Mouse (Mus musculus) stomach, embryonic 15.5 days (tissue): ENCODE data around the gene Grid1. TPM values are rescaled to one million over a fixed set of nuclear protein-coding genes. Genes with fewer than 3 reads are reported as not detected.

Source experiments
- ATAC-seq: fragments of 200-750 bp; cut with Nextera tagmentation; 2 replicates; pipeline ENCODE4 v1.8.0; 2017; ENCODE audit warnings: low read depth, moderate number of reproducible peaks, moderate TSS enrichment; ENCODE audit not compliant: insufficient read depth, low FRiP score
- H3K27ac ChIP-seq: fragments of 300-500 bp; sonication (generic); 2 replicates; pipeline ENCODE4 v1.5.1; 2015; ENCODE audit warnings: mild to moderate bottlenecking, inconsistent platforms
- H3K27me3 ChIP-seq: fragments of 300-500 bp; sonication (generic); replicated peaks from 2 replicates; pipeline ENCODE4 v1.6.1; 2015; ENCODE audit warnings: inconsistent platforms
- H3K36me3 ChIP-seq: fragments of 300-500 bp; sonication (generic); 2 replicates; pipeline ENCODE4 v1.6.1; 2015; ENCODE audit warnings: inconsistent platforms
- H3K4me1 ChIP-seq: fragments of 300-500 bp; sonication (generic); 2 replicates; pipeline ENCODE4 v1.6.1; 2015; ENCODE audit warnings: inconsistent platforms
- H3K4me2 ChIP-seq: fragments of 300-500 bp; sonication (generic); 2 replicates; pipeline ENCODE4 v1.6.1; 2015; ENCODE audit warnings: mild to moderate bottlenecking, inconsistent platforms
- H3K4me3 ChIP-seq: fragments of 300-500 bp; sonication (generic); replicated peaks from 2 replicates; pipeline ENCODE4 v1.5.1; 2015; ENCODE audit warnings: inconsistent platforms
- H3K9ac ChIP-seq: fragments of 300-500 bp; sonication (generic); 2 replicates; pipeline ENCODE4 v1.6.1; 2015; ENCODE audit warnings: inconsistent platforms
- H3K9me3 ChIP-seq: fragments of 300-500 bp; sonication (generic); 2 replicates; pipeline ENCODE4 v1.6.1; 2016; ENCODE audit warnings: inconsistent platforms
- WGBS: fragments of 180-500 bp; shearing (Covaris S2); methylation state at CpG from one replicate; pipeline ENCODE4 v1.1.7; 2015; 5-methylcytosine and 5-hydroxymethylcytosine counted together
- polyA plus RNA-seq: library from polyadenylated mRNA; unstranded; fragments of >200 nt; fragmentation: Nextera tagmentation; extraction: Ambion mirVana; gene quantifications from 2 replicates; pipeline ENCODE4 v1.2.1, GENCODE M21; 2015

Gene Grid1
- polyA plus RNA-seq, 1 experiment from 2014 or later, result 0.76 TPM

GRCm38 (mm10) chr14:35453702-35454101, 633.8 kb downstream of the Grid1 start:
- 79% methylated on average over 7 of the region's 7 CpGs for WGBS
- Histone ChIP-seq H3K27me3 (no peaks in the 10 kb centered on the region), H3K9ac (no peak overlapping the region), H3K9me3 (no peaks in the 10 kb centered on the region), H3K36me3 (no peaks in the 10 kb centered on the region), H3K4me1 (no peaks in the 10 kb centered on the region), H3K4me3 (no peak overlapping the region), H3K27ac (no peak overlapping the region), H3K4me2 (no peak overlapping the region)
- ATAC-seq, result no peak

DNA sequence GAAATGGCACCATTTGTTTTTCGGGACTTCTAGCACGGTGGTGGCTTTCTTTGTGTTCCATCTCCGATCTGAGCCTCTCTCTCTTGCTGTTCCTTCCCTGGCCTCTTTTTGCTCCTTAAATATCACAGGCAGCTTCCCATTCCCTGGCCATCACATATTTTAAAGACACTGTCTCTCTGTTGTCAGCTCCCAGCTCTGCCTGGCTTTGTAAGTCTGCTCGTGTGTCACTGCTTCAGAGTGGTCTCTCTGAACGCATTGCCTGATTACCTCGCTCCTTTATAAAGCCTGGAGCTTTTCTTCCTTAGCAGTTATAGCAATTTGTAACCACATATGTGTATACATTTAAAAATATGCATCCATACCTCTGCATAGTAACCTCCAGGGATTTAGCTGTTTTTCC, 648.3 kb downstream of the Grid1 start:
- ATAC-seq, result no peak

DNA sequence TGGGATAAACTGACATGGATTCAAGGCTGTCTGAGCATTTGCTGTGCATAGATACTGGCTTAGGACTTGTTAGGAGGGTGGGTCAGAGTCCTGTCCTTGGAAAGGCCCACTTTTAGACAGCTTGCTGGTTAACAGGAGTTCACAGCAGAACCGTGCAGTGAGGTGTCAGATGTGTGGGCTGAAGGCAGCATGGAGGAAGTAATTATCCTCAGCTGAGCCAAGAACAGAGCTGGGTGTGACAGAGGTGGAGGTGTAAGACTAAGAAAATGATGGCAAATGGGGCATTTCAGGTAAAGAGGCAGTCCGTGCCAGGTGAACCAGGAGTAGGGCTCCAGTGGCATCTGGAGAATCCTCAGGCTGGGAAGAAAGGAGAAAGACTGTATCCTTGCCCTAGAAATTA, 666.1 kb downstream of the Grid1 start:
- H3K9me3 ChIP-seq, result no peaks in the 10 kb centered on the region
- WGBS, result 72% methylated on average over 2 of the region's 2 CpGs
- H3K27me3 ChIP-seq, result no peaks in the 10 kb centered on the region
- no peaks in the 10 kb centered on the region for H3K4me1 ChIP-seq
- no peaks in the 10 kb centered on the region for H3K36me3 ChIP-seq
- H3K27ac ChIP-seq, result no peak overlapping the region
- no peak overlapping the region for H3K4me2 ChIP-seq
- no peak overlapping the region for H3K4me3 ChIP-seq
- H3K9ac ChIP-seq, result no peak overlapping the region
- ATAC-seq, result no peak

More for the DNA sequence above, 648.3 kb downstream of the Grid1 start:
- WGBS, result 63% methylated on average over 6 of the region's 6 CpGs
- Histone ChIP-seq H3K27me3 (no peaks in the 10 kb centered on the region), H3K4me2 (no peak overlapping the region), H3K9me3 (no peaks in the 10 kb centered on the region), H3K36me3 (no peaks in the 10 kb centered on the region), H3K9ac (no peak overlapping the region), H3K4me3 (no peak overlapping the region), H3K4me1 (no peaks in the 10 kb centered on the region), H3K27ac (no peak overlapping the region)

DNA sequence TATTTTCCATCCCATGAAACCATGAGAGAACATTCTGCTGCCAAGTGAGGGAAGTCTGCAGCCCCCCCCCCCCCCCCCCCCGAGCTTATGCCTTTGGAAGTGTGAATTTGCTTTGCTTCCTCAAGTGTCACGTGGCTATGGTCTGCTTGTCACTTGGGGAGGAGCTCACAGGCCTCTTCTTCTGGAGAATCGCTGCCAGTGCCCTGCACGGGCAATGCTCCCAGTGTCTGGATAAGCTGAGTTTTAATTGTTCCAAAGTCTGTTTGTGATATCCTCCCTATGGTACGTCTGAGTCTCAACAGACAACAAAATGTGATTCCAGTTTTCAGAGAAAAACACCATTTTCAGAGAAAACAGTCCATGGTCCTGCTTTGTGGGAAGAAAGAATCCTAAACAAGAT, 682.4 kb downstream of the Grid1 start:
- Histone ChIP-seq H3K4me2 (no peak overlapping the region), H3K27me3 (no peaks in the 10 kb centered on the region), H3K9me3 (no peaks in the 10 kb centered on the region), H3K36me3 (no peaks in the 10 kb centered on the region), H3K4me3 (no peak overlapping the region), H3K9ac (no peak overlapping the region), H3K27ac (no peak overlapping the region), H3K4me1 (no peaks in the 10 kb centered on the region)
- ATAC-seq, result no peak
- 51% methylated on average over 5 of the region's 5 CpGs for WGBS

DNA sequence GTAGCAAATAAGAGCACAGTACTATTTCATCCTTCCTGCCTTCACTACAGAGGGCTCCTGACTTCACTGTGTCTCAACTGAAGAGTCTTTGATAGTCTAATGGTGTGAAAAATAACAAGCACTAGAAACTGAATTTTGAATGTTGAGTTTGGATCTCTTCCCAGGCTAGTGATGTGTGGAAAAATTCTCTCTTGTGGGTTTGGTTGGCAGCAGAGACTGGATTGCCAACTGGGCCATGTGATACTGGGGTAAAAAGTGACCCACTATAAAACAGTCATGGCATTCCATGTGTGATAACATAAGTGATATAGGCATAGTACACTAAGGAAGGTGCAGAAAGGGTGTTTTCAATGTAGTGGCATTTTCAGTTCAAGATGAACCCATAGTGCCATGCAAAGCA, 699.5 kb downstream of the Grid1 start:
- ATAC-seq, result no peak
- H3K4me1 ChIP-seq, result no peaks in the 10 kb centered on the region
- H3K4me2 ChIP-seq, result no peak overlapping the region
- H3K27ac ChIP-seq, result no peak overlapping the region
- H3K9me3 ChIP-seq, result no peaks in the 10 kb centered on the region
- no peaks in the 10 kb centered on the region for H3K36me3 ChIP-seq
- no peaks in the 10 kb centered on the region for H3K27me3 ChIP-seq
- H3K4me3 ChIP-seq, result no peak overlapping the region
- H3K9ac ChIP-seq, result no peak overlapping the region

DNA sequence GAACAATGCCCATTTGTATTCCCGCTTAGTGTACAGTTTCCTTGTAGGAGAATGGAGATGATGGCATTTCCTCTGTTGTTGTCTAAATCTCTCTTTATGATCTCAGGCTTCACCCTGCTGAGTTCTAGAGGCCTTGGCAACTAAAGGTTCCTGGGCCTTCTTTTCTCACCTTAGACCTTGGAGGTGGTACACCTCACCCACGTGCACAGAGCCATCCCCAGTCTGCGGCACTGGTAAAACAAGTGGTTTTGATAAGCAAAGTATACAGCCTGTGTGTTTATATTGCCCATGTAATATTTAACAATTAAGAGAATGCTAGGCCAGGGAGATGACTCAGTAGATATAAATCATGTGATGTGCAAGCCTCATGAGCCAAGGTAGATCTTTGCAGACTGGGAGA, 718.9 kb downstream of the Grid1 start:
- H3K27me3 ChIP-seq, result no peaks in the 10 kb centered on the region
- H3K4me3 ChIP-seq, result no peak overlapping the region
- no peak overlapping the region for H3K27ac ChIP-seq
- 58% methylated on average over 3 of the region's 3 CpGs for WGBS
- no peak overlapping the region for H3K9ac ChIP-seq
- ATAC-seq, result no peak
- H3K4me2 ChIP-seq, result no peak overlapping the region
- H3K36me3 ChIP-seq, result no peaks in the 10 kb centered on the region
- no peaks in the 10 kb centered on the region for H3K9me3 ChIP-seq
- no peaks in the 10 kb centered on the region for H3K4me1 ChIP-seq

GRCm38 (mm10) chr14:35541254-35541991, 721.5 kb downstream of the Grid1 start:
- WGBS, result 68% methylated on average over 4 of the region's 4 CpGs
- Histone ChIP-seq H3K4me2 (no peak overlapping the region), H3K4me1 (no peaks in the 10 kb centered on the region), H3K9ac (no peak overlapping the region), H3K9me3 (no peaks in the 10 kb centered on the region), H3K36me3 (no peaks in the 10 kb centered on the region), H3K27me3 (no peaks in the 10 kb centered on the region), H3K27ac (no peak overlapping the region), H3K4me3 (no peak overlapping the region)
- ATAC-seq, result no peak

DNA sequence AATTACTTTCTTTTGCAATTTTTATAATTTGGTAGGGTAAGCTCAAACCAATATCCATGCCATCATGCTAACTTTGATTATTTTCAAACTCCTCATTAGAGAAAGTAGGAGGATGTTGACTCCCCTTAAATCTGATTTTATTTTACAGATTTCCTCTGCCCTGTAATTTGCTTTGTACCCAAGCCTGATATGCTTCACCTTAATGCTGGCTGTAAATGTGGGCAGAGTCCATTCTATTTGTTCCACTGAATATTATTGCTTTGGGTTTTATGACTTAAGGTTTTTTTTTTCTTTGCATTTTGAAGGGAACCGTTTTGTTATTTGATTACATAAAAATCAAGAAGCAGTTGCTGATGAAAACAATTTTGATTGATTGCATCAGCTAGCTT, 722.1 kb downstream of the Grid1 start:
- Histone ChIP-seq H3K9ac (no peak overlapping the region), H3K27ac (no peak overlapping the region), H3K4me1 (no peaks in the 10 kb centered on the region), H3K36me3 (no peaks in the 10 kb centered on the region), H3K4me2 (no peak overlapping the region), H3K27me3 (no peaks in the 10 kb centered on the region), H3K4me3 (no peak overlapping the region), H3K9me3 (no peaks in the 10 kb centered on the region)
- 73% methylated on average over 1 of the region's 1 CpGs for WGBS
- no peak for ATAC-seq

DNA sequence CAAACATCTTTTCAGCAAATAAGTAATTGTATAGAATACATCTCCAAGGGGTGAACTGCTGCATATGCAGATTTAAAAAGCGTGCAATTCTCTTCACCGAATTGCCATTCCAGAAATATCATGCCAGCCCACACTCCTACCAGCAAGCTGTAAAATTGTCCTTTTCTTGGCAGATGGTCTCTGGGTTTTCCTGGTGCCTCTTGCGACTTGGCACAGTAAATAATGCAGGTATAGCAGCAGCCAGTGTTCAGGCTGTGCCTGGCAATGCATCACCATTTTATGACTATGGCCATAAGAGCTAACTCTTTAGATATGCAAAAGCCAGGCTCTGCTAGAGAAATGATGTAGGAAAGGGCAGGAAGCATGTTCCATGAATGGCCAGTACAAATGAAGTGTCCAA, 734.4 kb downstream of the Grid1 start:
- Histone ChIP-seq H3K9me3 (no peaks in the 10 kb centered on the region), H3K4me1 (no peaks in the 10 kb centered on the region), H3K9ac (no peak overlapping the region), H3K4me2 (no peak overlapping the region), H3K4me3 (no peak overlapping the region), H3K27me3 (no peaks in the 10 kb centered on the region), H3K27ac (no peak overlapping the region), H3K36me3 (no peaks in the 10 kb centered on the region)
- ATAC-seq, result no peak
- WGBS, result 86% methylated on average over 3 of the region's 3 CpGs

DNA sequence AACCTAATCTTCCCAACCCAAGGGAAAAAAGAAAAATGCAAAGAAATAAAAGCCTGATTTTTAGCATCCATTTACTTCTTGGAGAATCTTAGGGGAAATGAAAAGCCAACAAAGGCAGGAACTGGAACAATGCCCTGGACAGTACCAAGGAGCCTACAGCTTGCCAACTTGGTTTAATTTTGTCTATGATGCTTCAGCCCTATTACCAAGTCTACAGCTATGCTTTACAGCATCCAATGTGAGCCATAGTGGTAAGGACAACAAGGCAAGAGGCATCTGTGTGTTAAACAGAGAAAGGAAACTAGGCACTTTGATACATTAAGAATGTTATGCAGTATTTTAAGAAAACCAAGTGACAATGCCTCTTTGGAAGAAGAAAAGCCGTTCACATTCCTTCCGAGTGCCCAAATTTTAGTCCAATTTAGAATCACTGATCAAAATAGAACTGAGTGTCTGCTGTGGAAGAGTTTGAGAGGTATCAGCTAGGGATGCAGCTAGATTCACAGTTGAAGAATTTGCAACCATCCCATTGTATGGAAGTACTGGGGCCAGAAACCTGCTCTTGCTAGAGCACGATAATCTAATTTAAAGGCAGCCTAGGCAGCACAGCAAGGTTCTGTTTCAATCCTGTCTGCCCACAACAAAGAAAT, 741.5 kb downstream of the Grid1 start:
- H3K9me3 ChIP-seq, result no peaks in the 10 kb centered on the region
- no peaks in the 10 kb centered on the region for H3K4me1 ChIP-seq
- 89% methylated on average over 3 of the region's 3 CpGs for WGBS
- ATAC-seq, result no peak
- H3K4me2 ChIP-seq, result no peak overlapping the region
- no peaks in the 10 kb centered on the region for H3K36me3 ChIP-seq
- no peaks in the 10 kb centered on the region for H3K27me3 ChIP-seq
- no peak overlapping the region for H3K4me3 ChIP-seq
- H3K9ac ChIP-seq, result no peak overlapping the region
- H3K27ac ChIP-seq, result no peak overlapping the region

DNA sequence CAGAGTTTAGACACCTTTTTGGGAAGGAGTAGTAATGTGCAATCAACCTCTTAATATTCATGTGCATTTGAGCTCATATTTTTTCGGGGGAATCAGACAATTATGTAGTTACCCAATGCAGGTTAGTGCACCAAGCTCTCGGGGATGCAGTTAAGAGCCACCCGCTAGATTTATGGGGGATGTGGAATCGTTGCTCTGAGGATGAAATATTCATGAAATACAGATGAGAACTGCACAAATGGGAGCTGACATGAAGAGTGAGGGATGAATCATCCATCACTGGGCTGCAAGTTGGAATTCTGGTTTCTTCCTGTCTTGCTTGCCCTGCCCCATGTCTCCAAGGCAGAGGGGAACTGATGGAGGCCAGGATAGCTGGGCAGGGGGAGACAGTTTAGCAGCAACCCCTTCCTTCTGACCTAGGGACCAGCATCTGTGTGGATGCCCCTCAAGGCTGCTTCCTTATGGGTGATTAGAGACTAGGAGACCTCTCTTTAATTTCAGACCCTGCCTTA, 753.1 kb downstream of the Grid1 start:
- Histone ChIP-seq H3K36me3 (no peaks in the 10 kb centered on the region), H3K27ac (no peak overlapping the region), H3K9me3 (no peaks in the 10 kb centered on the region), H3K4me1 (no peaks in the 10 kb centered on the region), H3K9ac (no peak overlapping the region), H3K4me2 (no peak overlapping the region), H3K4me3 (no peak overlapping the region), H3K27me3 (no peaks in the 10 kb centered on the region)
- ATAC-seq, result no peak
- WGBS, result 76% methylated on average over 4 of the region's 4 CpGs

DNA sequence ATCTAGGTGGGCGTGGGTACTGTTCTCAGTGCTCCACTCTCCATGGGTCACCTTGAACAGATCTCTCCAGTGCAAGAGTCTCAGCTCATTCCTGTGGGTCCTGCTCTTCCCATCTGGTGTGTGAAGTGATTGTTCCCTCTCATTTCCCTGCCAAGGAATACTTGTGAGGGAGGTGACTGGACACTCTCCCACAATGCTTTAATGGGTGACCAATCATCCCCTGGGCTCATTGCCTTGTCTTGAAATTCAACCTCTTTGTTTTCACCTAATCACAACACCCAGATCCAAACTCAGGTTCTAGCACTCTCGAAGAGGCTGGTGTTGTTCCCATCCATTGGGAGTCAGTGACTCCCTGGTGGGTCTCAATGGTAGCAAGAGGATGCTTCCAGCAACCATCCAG, 754.6 kb downstream of the Grid1 start:
- Histone ChIP-seq H3K4me3 (no peak overlapping the region), H3K27ac (no peak overlapping the region), H3K9me3 (no peaks in the 10 kb centered on the region), H3K4me1 (no peaks in the 10 kb centered on the region), H3K36me3 (no peaks in the 10 kb centered on the region), H3K4me2 (no peak overlapping the region), H3K27me3 (no peaks in the 10 kb centered on the region), H3K9ac (no peak overlapping the region)
- no peak for ATAC-seq
- WGBS, result 62% methylated on average over 2 of the region's 2 CpGs
